Mouse (Mus musculus): Measurements from ENCODE around the gene Gm20388.
"Not testable (repeated sequence)": the region's sequence is repeated elsewhere in the genome, so short reads cannot be mapped to it uniquely, and the experiment has no call there.

The Gm20388 gene

GRCm38 (mm10) chr8:120764638-120765037 lies 854.0 kb downstream of the Gm20388 start:
- DNase-seq (ENCODE audit: low read depth, low spot score) = no peak

GRCm38 (mm10) chr8:120766622-120767021 lies 856.0 kb downstream of the Gm20388 start:
- no peak for DNase-seq (ENCODE audit: low read depth, low spot score)

GRCm38 (mm10) chr8:120768454-120769218 lies 858.0 kb downstream of the Gm20388 start:
- no peak for DNase-seq (ENCODE audit: low read depth, low spot score)

- no peak for DNase-seq (ENCODE audit: low read depth, low spot score)
These were observed 866.5 kb downstream of the Gm20388 start for GRCm38 (mm10) chr8:120777184-120777583.

- no peak for DNase-seq (ENCODE audit: low read depth, low spot score)
These were observed 867.1 kb downstream of the Gm20388 start for GRCm38 (mm10) chr8:120777732-120778131.

- no peak for DNase-seq (ENCODE audit: low read depth, low spot score)
These were observed 868.5 kb downstream of the Gm20388 start for GRCm38 (mm10) chr8:120779106-120779505.

- no peak for DNase-seq (ENCODE audit: low read depth, low spot score)
These were observed 873.1 kb downstream of the Gm20388 start for GRCm38 (mm10) chr8:120783781-120784180.

- DNase-seq (ENCODE audit: low read depth, low spot score) = no peak
These were observed 876.1 kb downstream of the Gm20388 start for GRCm38 (mm10) chr8:120786753-120787152.

GRCm38 (mm10) chr8:120787631-120788030 lies 877.0 kb downstream of the Gm20388 start:
- no peak for DNase-seq (ENCODE audit: low read depth, low spot score)

GRCm38 (mm10) chr8:120792710-120793109 lies 882.1 kb downstream of the Gm20388 start:
- DNase-seq (ENCODE audit: low read depth, low spot score) = peak; percentile 10

GRCm38 (mm10) chr8:120795944-120796635 lies 885.4 kb downstream of the Gm20388 start:
- peak; percentile 87 for DNase-seq (ENCODE audit: low read depth, low spot score)

GRCm38 (mm10) chr8:120797019-120797727 lies 886.5 kb downstream of the Gm20388 start:
- no peak for DNase-seq (ENCODE audit: low read depth, low spot score)

- DNase-seq (ENCODE audit: low read depth, low spot score) = peak; percentile 16
These were observed 889.7 kb downstream of the Gm20388 start for GRCm38 (mm10) chr8:120800308-120800865.

GRCm38 (mm10) chr8:120803661-120804375 lies 893.2 kb downstream of the Gm20388 start:
- DNase-seq (ENCODE audit: low read depth, low spot score) = not testable (repeated sequence)

GRCm38 (mm10) chr8:120804741-120805140 lies 894.1 kb downstream of the Gm20388 start:
- no peak for DNase-seq (ENCODE audit: low read depth, low spot score)

GRCm38 (mm10) chr8:120806780-120807264 lies 896.2 kb downstream of the Gm20388 start:
- no peak for DNase-seq (ENCODE audit: low read depth, low spot score)

GRCm38 (mm10) chr8:120807719-120808118 lies 897.1 kb downstream of the Gm20388 start:
- peak; percentile 37 for DNase-seq (ENCODE audit: low read depth, low spot score)

- DNase-seq (ENCODE audit: low read depth, low spot score) = no peak
These were observed 898.4 kb downstream of the Gm20388 start for GRCm38 (mm10) chr8:120809050-120809449.

GRCm38 (mm10) chr8:120811953-120812352 lies 901.3 kb downstream of the Gm20388 start:
- no peak for DNase-seq (ENCODE audit: low read depth, low spot score)

- DNase-seq (ENCODE audit: low read depth, low spot score) = no peak
These were observed 902.4 kb downstream of the Gm20388 start for GRCm38 (mm10) chr8:120813028-120813427.

GRCm38 (mm10) chr8:120813839-120814238 lies 903.2 kb downstream of the Gm20388 start:
- DNase-seq (ENCODE audit: low read depth, low spot score) = no peak
